Mouse (Mus musculus): ENCODE results near the gene Gm37240. TPM values are rescaled to one million over a fixed set of nuclear protein-coding genes. Genes with fewer than 3 reads are reported as not detected.

The Gm37240 gene
- polyA plus RNA-seq, 1 experiment, result 0.91 TPM

GRCm38 (mm10) chr3:84622026-84622425 is 1265.3 kb downstream of the Gm37240 start:
- Histone ChIP-seq H3K9ac (ENCODE audit: low read depth, poor library complexity, severe bottlenecking) (no peak overlapping the region), H3K9me3 (replicated peaks; ENCODE audit: control insufficient read depth, insufficient read depth, low read length, poor library complexity, severe bottlenecking) (no peaks in the 10 kb centered on the region), H3K36me3 (ENCODE audit: control insufficient read depth, insufficient read depth, low read length, poor library complexity, severe bottlenecking) (no peaks in the 10 kb centered on the region), H3K27me3 (ENCODE audit: control insufficient read depth, insufficient read depth, low read length, poor library complexity, severe bottlenecking) (no peaks in the 10 kb centered on the region), H3K27ac (ENCODE audit: insufficient read depth, low read length) (no peak overlapping the region), H3K4me1 (ENCODE audit: control insufficient read depth, insufficient read depth, low read length) (no peaks in the 10 kb centered on the region), H3K4me3 (ENCODE audit: low read depth, low read length) (no peak overlapping the region)
- TF ChIP-seq CTCF (IDR thresholded peaks at IDR 0.05; ENCODE audit: low read depth, low read length), result no peak
- no peak for TF ChIP-seq EP300 (IDR thresholded peaks at IDR 0.05; ENCODE audit: insufficient read depth, low read depth, low read length)
- TF ChIP-seq POLR2A (IDR thresholded peaks at IDR 0.05; ENCODE audit: insufficient read depth, low read length), result no peak

- Histone ChIP-seq H3K27me3 (ENCODE audit: control insufficient read depth, insufficient read depth, low read length, poor library complexity, severe bottlenecking) (no peaks in the 10 kb centered on the region), H3K4me1 (ENCODE audit: control insufficient read depth, insufficient read depth, low read length) (no peaks in the 10 kb centered on the region), H3K9ac (ENCODE audit: low read depth, poor library complexity, severe bottlenecking) (no peak overlapping the region), H3K27ac (ENCODE audit: insufficient read depth, low read length) (no peak overlapping the region), H3K4me3 (ENCODE audit: low read depth, low read length) (no peak overlapping the region), H3K36me3 (ENCODE audit: control insufficient read depth, insufficient read depth, low read length, poor library complexity, severe bottlenecking) (no peaks in the 10 kb centered on the region), H3K9me3 (replicated peaks; ENCODE audit: control insufficient read depth, insufficient read depth, low read length, poor library complexity, severe bottlenecking) (no peaks in the 10 kb centered on the region)
- no peak for TF ChIP-seq POLR2A (IDR thresholded peaks at IDR 0.05; ENCODE audit: insufficient read depth, low read length)
Measured at GRCm38 (mm10) chr3:84619725-84620124, 1267.6 kb downstream of the Gm37240 start.

GRCm38 (mm10) chr3:84619056-84619455 is 1268.3 kb downstream of the Gm37240 start:
- Histone ChIP-seq H3K4me3 (ENCODE audit: low read depth, low read length) (no peak overlapping the region), H3K27me3 (ENCODE audit: control insufficient read depth, insufficient read depth, low read length, poor library complexity, severe bottlenecking) (no peaks in the 10 kb centered on the region), H3K36me3 (ENCODE audit: control insufficient read depth, insufficient read depth, low read length, poor library complexity, severe bottlenecking) (no peaks in the 10 kb centered on the region), H3K9ac (ENCODE audit: low read depth, poor library complexity, severe bottlenecking) (no peak overlapping the region), H3K9me3 (replicated peaks; ENCODE audit: control insufficient read depth, insufficient read depth, low read length, poor library complexity, severe bottlenecking) (no peaks in the 10 kb centered on the region), H3K27ac (ENCODE audit: insufficient read depth, low read length) (no peak overlapping the region), H3K4me1 (ENCODE audit: control insufficient read depth, insufficient read depth, low read length) (no peaks in the 10 kb centered on the region)
- TF ChIP-seq CTCF (IDR thresholded peaks at IDR 0.05; ENCODE audit: low read depth, low read length), result no peak
- no peak for TF ChIP-seq EP300 (IDR thresholded peaks at IDR 0.05; ENCODE audit: insufficient read depth, low read depth, low read length)
- TF ChIP-seq POLR2A (IDR thresholded peaks at IDR 0.05; ENCODE audit: insufficient read depth, low read length), result no peak

GRCm38 (mm10) chr3:84618627-84619026 is 1268.7 kb downstream of the Gm37240 start:
- TF ChIP-seq POLR2A (IDR thresholded peaks at IDR 0.05; ENCODE audit: insufficient read depth, low read length) (no peak), EP300 (IDR thresholded peaks at IDR 0.05; ENCODE audit: insufficient read depth, low read depth, low read length) (no peak), CTCF (IDR thresholded peaks at IDR 0.05; ENCODE audit: low read depth, low read length) (no peak)
- no peaks in the 10 kb centered on the region for H3K36me3 ChIP-seq (ENCODE audit: control insufficient read depth, insufficient read depth, low read length, poor library complexity, severe bottlenecking)
- H3K4me1 ChIP-seq (ENCODE audit: control insufficient read depth, insufficient read depth, low read length), result no peaks in the 10 kb centered on the region

GRCm38 (mm10) chr3:84615856-84616225 is 1271.5 kb downstream of the Gm37240 start:
- H3K4me3 ChIP-seq (ENCODE audit: low read depth, low read length), result no peak overlapping the region
- no peak overlapping the region for H3K9ac ChIP-seq (ENCODE audit: low read depth, poor library complexity, severe bottlenecking)
- no peaks in the 10 kb centered on the region for H3K9me3 ChIP-seq (replicated peaks; ENCODE audit: control insufficient read depth, insufficient read depth, low read length, poor library complexity, severe bottlenecking)
- TF ChIP-seq EP300 (IDR thresholded peaks at IDR 0.05; ENCODE audit: insufficient read depth, low read depth, low read length), result no peak
- no peak for TF ChIP-seq CTCF (IDR thresholded peaks at IDR 0.05; ENCODE audit: low read depth, low read length)
- TF ChIP-seq POLR2A (IDR thresholded peaks at IDR 0.05; ENCODE audit: insufficient read depth, low read length), result no peak
- 0 out of 2 replicates have a peak, but pooled peaks cover 1% of the 10 kb centered on the region for H3K27me3 ChIP-seq (ENCODE audit: control insufficient read depth, insufficient read depth, low read length, poor library complexity, severe bottlenecking)
- no peaks in the 10 kb centered on the region for H3K4me1 ChIP-seq (ENCODE audit: control insufficient read depth, insufficient read depth, low read length)
- H3K36me3 ChIP-seq (ENCODE audit: control insufficient read depth, insufficient read depth, low read length, poor library complexity, severe bottlenecking), result no peaks in the 10 kb centered on the region
- H3K27ac ChIP-seq (ENCODE audit: insufficient read depth, low read length), result no peak overlapping the region

More at GRCm38 (mm10) chr3:84618627-84619026, 1268.7 kb downstream of the Gm37240 start:
- Histone ChIP-seq H3K27ac (ENCODE audit: insufficient read depth, low read length) (no peak overlapping the region), H3K9ac (ENCODE audit: low read depth, poor library complexity, severe bottlenecking) (no peak overlapping the region), H3K9me3 (replicated peaks; ENCODE audit: control insufficient read depth, insufficient read depth, low read length, poor library complexity, severe bottlenecking) (no peaks in the 10 kb centered on the region), H3K4me3 (ENCODE audit: low read depth, low read length) (no peak overlapping the region), H3K27me3 (ENCODE audit: control insufficient read depth, insufficient read depth, low read length, poor library complexity, severe bottlenecking) (no peaks in the 10 kb centered on the region)

- TF ChIP-seq CTCF (IDR thresholded peaks at IDR 0.05; ENCODE audit: low read depth, low read length) (no peak), EP300 (IDR thresholded peaks at IDR 0.05; ENCODE audit: insufficient read depth, low read depth, low read length) (no peak), POLR2A (IDR thresholded peaks at IDR 0.05; ENCODE audit: insufficient read depth, low read length) (no peak)
- Histone ChIP-seq H3K4me1 (ENCODE audit: control insufficient read depth, insufficient read depth, low read length) (no peaks in the 10 kb centered on the region), H3K27me3 (ENCODE audit: control insufficient read depth, insufficient read depth, low read length, poor library complexity, severe bottlenecking) (0 out of 2 replicates have a peak, but pooled peaks cover 1% of the 10 kb centered on the region), H3K27ac (ENCODE audit: insufficient read depth, low read length) (no peak overlapping the region), H3K9ac (ENCODE audit: low read depth, poor library complexity, severe bottlenecking) (no peak overlapping the region), H3K36me3 (ENCODE audit: control insufficient read depth, insufficient read depth, low read length, poor library complexity, severe bottlenecking) (no peaks in the 10 kb centered on the region), H3K4me3 (ENCODE audit: low read depth, low read length) (no peak overlapping the region), H3K9me3 (replicated peaks; ENCODE audit: control insufficient read depth, insufficient read depth, low read length, poor library complexity, severe bottlenecking) (no peaks in the 10 kb centered on the region)
Measured at GRCm38 (mm10) chr3:84615050-84615855, 1272.1 kb downstream of the Gm37240 start.

All from ES-Bruce4 (cell line).